Mouse (Mus musculus) MEL (cell line): ENCODE results near the gene Klf16. TPM values are rescaled to one million over a fixed set of nuclear protein-coding genes. Genes with fewer than 3 reads are reported as not detected.
A peak's percentile ranks its signal among the peaks of the same experiment; 100 is the strongest.

Experiments
- DNase-seq: peaks from one replicate; pipeline ENCODE4 v3.0.0; 2011; ENCODE audit warnings: low read depth, low spot score
- H3K27ac ChIP-seq: 2 replicates; pipeline ENCODE4 v1.5.1; 2012; ENCODE audit warnings: low read depth, mild to moderate bottlenecking, control low read depth, low read length, moderate library complexity; ENCODE audit not compliant: control insufficient read depth
- H3K27me3 ChIP-seq, 2 experiments: fragments of 150-350 bp in 1 of 2; sonication (generic) in 1 of 2; 2 replicates each; pipeline ENCODE4 v1.6.1; 2012; ENCODE audit warnings: low read length in 2 of 2, mild to moderate bottlenecking in 2 of 2, improper control_type of control experiment in 1 of 2, moderate library complexity in 1 of 2; ENCODE audit not compliant: insufficient read depth in 2 of 2, control insufficient read depth in 1 of 2
- H3K36me3 ChIP-seq, 2 experiments: 2 replicates each; pipeline ENCODE4 v1.6.1; 2012 to 2014; ENCODE audit warnings: low read length in 2 of 2, improper control_type of control experiment in 1 of 2, inconsistent platforms in 1 of 2, mild to moderate bottlenecking in 1 of 2; ENCODE audit not compliant: insufficient read depth in 2 of 2, control insufficient read depth in 1 of 2
- H3K4me1 ChIP-seq, 2 experiments: fragments of 150-350 bp in 1 of 2; sonication (generic) in 1 of 2; 2 replicates each; pipeline ENCODE4 v1.6.1; 2012; ENCODE audit warnings: low read length in 2 of 2, improper control_type of control experiment in 1 of 2, mild to moderate bottlenecking in 1 of 2; ENCODE audit not compliant: insufficient read depth in 2 of 2, control insufficient read depth in 1 of 2
- H3K4me3 ChIP-seq, 2 experiments: fragments of 150-350 bp in 1 of 2; sonication (generic) in 1 of 2; 2 replicates each; pipeline ENCODE4 v1.5.1; 2012; ENCODE audit warnings: low read depth in 2 of 2, low read length in 2 of 2, mild to moderate bottlenecking in 2 of 2, moderate library complexity in 2 of 2, control low read depth in 1 of 2, improper control_type of control experiment in 1 of 2; ENCODE audit not compliant: control insufficient read depth in 1 of 2, insufficient read depth in 1 of 2
- H3K79me2 ChIP-seq: 2 replicates; pipeline ENCODE4 v1.6.1; 2012; ENCODE audit warnings: mild to moderate bottlenecking, low read length, moderate library complexity; ENCODE audit not compliant: control insufficient read depth, poor library complexity, insufficient read depth
- H3K9ac ChIP-seq: 2 replicates; pipeline ENCODE4 v1.6.1; 2012; ENCODE audit warnings: low read depth, mild to moderate bottlenecking, control low read depth, low read length, moderate library complexity; ENCODE audit not compliant: control insufficient read depth, poor library complexity, severe bottlenecking
- H3K9me3 ChIP-seq: fragments of 150-350 bp; sonication (generic); replicated peaks from 2 replicates; pipeline ENCODE4 v1.6.1; 2012; ENCODE audit warnings: mild to moderate bottlenecking, low read length, improper control_type of control experiment, moderate library complexity; ENCODE audit not compliant: insufficient read depth
- BHLHE40 ChIP-seq: IDR thresholded peaks from 2 replicates; pipeline ENCODE4 v1.6.1; 2012; ENCODE audit warnings: low read depth, mild to moderate bottlenecking, inconsistent platforms, low read length, improper control_type of control experiment, borderline replicate concordance
- CTCF ChIP-seq, 3 experiments: IDR thresholded peaks in 2 of 3; conservative IDR thresholded peaks in 1 of 3; 2 replicates each; pipeline ENCODE4 v1.5.1; 2011 to 2012; ENCODE audit warnings: low read length in 3 of 3, low read depth in 2 of 3, mild to moderate bottlenecking in 2 of 3, improper control_type of control experiment in 1 of 3, inconsistent platforms in 1 of 3, mixed read lengths in 1 of 3, moderate library complexity in 1 of 3; ENCODE audit not compliant: control insufficient read depth in 1 of 3, insufficient read depth in 1 of 3, poor library complexity in 1 of 3, severe bottlenecking in 1 of 3
- E2F4 ChIP-seq: IDR thresholded peaks from 2 replicates; pipeline ENCODE4 v1.6.1; 2011; ENCODE audit warnings: low read depth, low read length, improper control_type of control experiment, borderline replicate concordance
- ELF1 ChIP-seq: IDR thresholded peaks from 2 replicates; pipeline ENCODE4 v1.6.1; 2014; ENCODE audit warnings: low read depth, mild to moderate bottlenecking, inconsistent platforms, low read length, improper control_type of control experiment, moderate library complexity
- ETS1 ChIP-seq: IDR thresholded peaks from 2 replicates; pipeline ENCODE4 v1.6.1; 2012; ENCODE audit warnings: low read depth, mild to moderate bottlenecking, inconsistent platforms, low read length, improper control_type of control experiment, moderate library complexity
- GATA1 ChIP-seq: IDR thresholded peaks from 2 replicates; pipeline ENCODE4 v1.6.1; 2011; ENCODE audit warnings: low read depth, low read length, improper control_type of control experiment
- HCFC1 ChIP-seq: IDR thresholded peaks from 2 replicates; pipeline ENCODE4 v1.6.1; 2012; ENCODE audit warnings: low read depth, mild to moderate bottlenecking, inconsistent platforms, low read length, improper control_type of control experiment, moderate library complexity
- JUND ChIP-seq: IDR thresholded peaks from 2 replicates; pipeline ENCODE4 v1.6.1; 2011; ENCODE audit warnings: low read depth, mild to moderate bottlenecking, improper control_type of control experiment, low read length
- MAX ChIP-seq: IDR thresholded peaks from 2 replicates; pipeline ENCODE4 v1.6.1; 2011; ENCODE audit warnings: low read length, improper control_type of control experiment
- MEF2A ChIP-seq: IDR thresholded peaks from 2 replicates; pipeline ENCODE4 v1.6.1; 2014; ENCODE audit warnings: low read depth, mild to moderate bottlenecking, inconsistent platforms, low read length, improper control_type of control experiment; ENCODE audit not compliant: poor library complexity, insufficient replicate concordance, severe bottlenecking; ENCODE audit errors: extremely low read depth
- MXI1 ChIP-seq: IDR thresholded peaks from 2 replicates; pipeline ENCODE4 v1.6.1; 2011; ENCODE audit warnings: mild to moderate bottlenecking, low read depth, low read length, improper control_type of control experiment
- MYC ChIP-seq: IDR thresholded peaks from 2 replicates; pipeline ENCODE4 v1.6.1; 2011; ENCODE audit warnings: low read depth, mild to moderate bottlenecking, low read length, improper control_type of control experiment, moderate library complexity
- NELFE ChIP-seq: IDR thresholded peaks from 2 replicates; pipeline ENCODE4 v1.6.1; 2011; ENCODE audit warnings: low read depth, low read length, improper control_type of control experiment
- NRF1 ChIP-seq: IDR thresholded peaks from 2 replicates; pipeline ENCODE4 v1.6.1; 2014; ENCODE audit warnings: low read depth, mild to moderate bottlenecking, inconsistent platforms, low read length, improper control_type of control experiment, moderate library complexity; ENCODE audit not compliant: poor library complexity, insufficient read depth, severe bottlenecking
- POLR2A ChIP-seq, 2 experiments: IDR thresholded peaks; 2 replicates each; pipeline ENCODE4 v1.6.1; 2011 to 2012; ENCODE audit warnings: low read length in 2 of 2, mild to moderate bottlenecking in 2 of 2, control low read depth in 1 of 2, improper control_type of control experiment in 1 of 2, low read depth in 1 of 2, moderate library complexity in 1 of 2; ENCODE audit not compliant: control insufficient read depth in 1 of 2, insufficient read depth in 1 of 2, poor library complexity in 1 of 2
- RAD21 ChIP-seq: IDR thresholded peaks from 2 replicates; pipeline ENCODE4 v1.6.1; 2011; ENCODE audit warnings: mild to moderate bottlenecking, low read depth, low read length, improper control_type of control experiment
- SIN3A ChIP-seq: IDR thresholded peaks from 2 replicates; pipeline ENCODE4 v1.6.1; 2012; ENCODE audit warnings: low read length, improper control_type of control experiment, inconsistent platforms
- SMC3 ChIP-seq: IDR thresholded peaks from 2 replicates; pipeline ENCODE4 v1.6.1; 2011; ENCODE audit warnings: low read depth, low read length, improper control_type of control experiment
- TBP ChIP-seq: IDR thresholded peaks from 2 replicates; pipeline ENCODE4 v1.8.0; 2011; ENCODE audit warnings: low read depth, low read length, improper control_type of control experiment
- UBTF ChIP-seq: IDR thresholded peaks from 2 replicates; pipeline ENCODE4 v1.6.1; 2012; ENCODE audit warnings: low read depth, mild to moderate bottlenecking, inconsistent platforms, low read length, improper control_type of control experiment, moderate library complexity, borderline replicate concordance; ENCODE audit not compliant: insufficient read depth
- polyA plus RNA-seq, 2 experiments: library from polyadenylated mRNA; stranded (reverse) in 1 of 2; unstranded in 1 of 2; fragments of >175 nt in 1 of 2; fragments of >200 nt in 1 of 2; gene quantifications; 2 replicates each; pipeline versions ENCODE4 v1.2.1 to v1.2.4; 2012; ENCODE audit warnings: low replicate concordance in 2 of 2, low read depth in 1 of 2; ENCODE audit not compliant: insufficient read length in 2 of 2, insufficient read depth in 1 of 2, missing spikeins in 1 of 2
- total RNA-seq: library from RNA; depleted of rRNA; stranded (reverse); fragments of 300-350 nt; gene quantifications from 2 replicates; pipeline ENCODE4 v1.2.3, GENCODE M21; 2012

The Klf16 gene
- total and polyA plus RNA-seq, 3 experiments = 37.1 to 51.1 TPM; not detected in 1

- Histone ChIP-seq H3K36me3 (peaks cover 0 to 24% of the 10 kb centered on the region in 2 experiments; a peak in 2 of 4 replicates), H3K79me2 (peaks cover 41% of the 10 kb centered on the region), H3K4me3 (peak overlapping the region; percentile 54 to 55), H3K9ac (peak overlapping the region; percentile 88), H3K27ac (peak overlapping the region; percentile 95), H3K9me3 (no peaks in the 10 kb centered on the region), H3K4me1 (peaks cover 10 to 30% of the 10 kb centered on the region in 2 experiments; a peak in 3 of 4 replicates), H3K27me3 (no peaks in the 10 kb centered on the region)
- no peak for TF ChIP-seq JUND
- peak; percentile 59 for TF ChIP-seq RAD21
- peak; percentile 54 for TF ChIP-seq NELFE
- peak; percentile 61 for TF ChIP-seq NRF1
- TF ChIP-seq UBTF = 0 out of 2 replicates have a peak, but pooled peaks have one; percentile 63
- TF ChIP-seq GATA1 = no peak
- TF ChIP-seq MYC = peak; percentile 10; the same call in 1 of the 2 replicates
- peak; percentile 20; the same call in 1 of the 2 replicates for TF ChIP-seq ETS1
- peak; percentile 64 for TF ChIP-seq SMC3
- TF ChIP-seq CTCF (IDR thresholded peaks at IDR 0.05 in 2 of 3, conservative IDR thresholded peaks at IDR 0.05 in 1 of 3; ENCODE audit: control insufficient read depth in 1 of 3, insufficient read depth in 1 of 3, low read depth in 2 of 3, low read length in 3 of 3, poor library complexity in 1 of 3, severe bottlenecking in 1 of 3) = peak; percentile 84 to 94 (median 85); a peak in 5 of 6 replicates
- TF ChIP-seq BHLHE40 = no peak
- peak; percentile 47; the same call in 1 of the 2 replicates for TF ChIP-seq HCFC1
- peak; percentile 59 for TF ChIP-seq SIN3A
- TF ChIP-seq ELF1 = 0 out of 2 replicates have a peak, but pooled peaks have one; percentile 59
- TF ChIP-seq POLR2A (IDR thresholded peaks at IDR 0.05; ENCODE audit: control insufficient read depth in 1 of 2, insufficient read depth in 1 of 2, low read depth in 1 of 2, low read length in 2 of 2, poor library complexity in 1 of 2) = peak; percentile 51 to 65; a peak in 2 of 4 replicates
- peak; percentile 94 for DNase-seq
Measured at GRCm38 (mm10) chr10:80578131-80578750, 1.1 kb upstream of the Klf16 start.

GRCm38 (mm10) chr10:80576351-80577194 lies 548 bp downstream of the Klf16 start:
- peak; percentile 79 for DNase-seq
- H3K27ac ChIP-seq = peak overlapping the region; percentile 78
- H3K4me1 ChIP-seq = peaks cover 18 to 47% of the 10 kb centered on the region in 2 experiments; a peak in 3 of 4 replicates
- H3K27me3 ChIP-seq = no peaks in the 10 kb centered on the region
- peaks cover 56% of the 10 kb centered on the region for H3K79me2 ChIP-seq
- peak overlapping the region; percentile 88 to 94 for H3K4me3 ChIP-seq
- peak overlapping the region; percentile 93 for H3K9ac ChIP-seq
- H3K9me3 ChIP-seq = no peaks in the 10 kb centered on the region
- peaks cover 0 to 36% of the 10 kb centered on the region in 2 experiments; a peak in 2 of 4 replicates for H3K36me3 ChIP-seq
- TF ChIP-seq SIN3A (peak; percentile 85), MAX (peak; percentile 68; the same call in 1 of the 2 replicates), E2F4 (no peak), NELFE (peak; percentile 32; the same call in 1 of the 2 replicates), TBP (no peak), MYC (peak; percentile 90), MEF2A (no peak), POLR2A (IDR thresholded peaks at IDR 0.05; ENCODE audit: control insufficient read depth in 1 of 2, insufficient read depth in 1 of 2, low read depth in 1 of 2, low read length in 2 of 2, poor library complexity in 1 of 2) (peak; percentile 33 to 60; a peak in 2 of 4 replicates), MXI1 (peak; percentile 91)
